Mouse (Mus musculus): ENCODE data around the gene Cyp2e1. TPM values are rescaled to one million over a fixed set of nuclear protein-coding genes. Genes with fewer than 3 reads are reported as not detected.

Cyp2e1 gene
- total RNA-seq, 2 experiments from 2014 or later, result 10.2 to 16.8 TPM

- DNase-seq, result no peak
These were observed 39.1 kb downstream of the Cyp2e1 start for GRCm38 (mm10) chr7:140802629-140803028.

GRCm38 (mm10) chr7:140805704-140806103 is 42.2 kb downstream of the Cyp2e1 start:
- intact Hi-C loops (cut with DNase I), result no loop called here
- no peak for DNase-seq

More at GRCm38 (mm10) chr7:140802629-140803028, 39.1 kb downstream of the Cyp2e1 start:
- intact Hi-C loops (cut with DNase I), result no loop called here

GRCm38 (mm10) chr7:140810496-140810895 is 47.0 kb downstream of the Cyp2e1 start:
- no peak for DNase-seq
- intact Hi-C loops (cut with DNase I), result no loop called here

- no peak for DNase-seq
- intact Hi-C loops (cut with DNase I), result no loop called here
These were observed 48.2 kb downstream of the Cyp2e1 start for GRCm38 (mm10) chr7:140811714-140812113.

GRCm38 (mm10) chr7:140812850-140813249 is 49.3 kb downstream of the Cyp2e1 start:
- intact Hi-C loops (cut with DNase I), result no loop called here
- DNase-seq, result no peak

- intact Hi-C loops (cut with DNase I), result no loop called here
- no peak for DNase-seq
These were observed 56.6 kb downstream of the Cyp2e1 start for GRCm38 (mm10) chr7:140820173-140820572.

GRCm38 (mm10) chr7:140821305-140821652 is 57.7 kb downstream of the Cyp2e1 start:
- intact Hi-C loops (cut with DNase I), result no loop called here
- DNase-seq, result no peak

- no peak for DNase-seq
- intact Hi-C loops (cut with DNase I), result no loop called here
These were observed 58.3 kb downstream of the Cyp2e1 start, which contains the start of gene Zfp941 for GRCm38 (mm10) chr7:140821653-140822329. Gene Zfp941, minus strand, starts transcription at chr7:140822178.

GRCm38 (mm10) chr7:140822731-140823130 is 59.2 kb downstream of the Cyp2e1 start:
- intact Hi-C loops (cut with DNase I), result no loop called here

More at GRCm38 (mm10) chr7:140822731-140823130, 59.2 kb downstream of the Cyp2e1 start:
- DNase-seq, result no peak

Other genes starting within 250 kb of the Cyp2e1 start
- not detected for gene Olfr538, start 195.9 kb upstream of the Cyp2e1 start, total RNA-seq (2021)
- gene Olfr46, start 162.5 kb upstream of the Cyp2e1 start, total RNA-seq (2021), result not detected
- not detected for gene Olfr61, start 134.8 kb upstream of the Cyp2e1 start, total RNA-seq (2021)
- not detected for gene Olfr53, start 117.3 kb upstream of the Cyp2e1 start, total RNA-seq (2021)
- gene Olfr539, start 103.8 kb upstream of the Cyp2e1 start, total RNA-seq (2021), result not detected
- not detected for gene Olfr45, start 81.8 kb upstream of the Cyp2e1 start, total RNA-seq (2021)
- gene Olfr541, start 66.5 kb upstream of the Cyp2e1 start, total RNA-seq (2021), result not detected
- not detected for gene Syce1, start 24.1 kb downstream of the Cyp2e1 start, total RNA-seq (2021)
- gene Zfp941, start 58.4 kb downstream of the Cyp2e1 start, total RNA-seq (2021), result under 1 TPM in 1 of 2 experiments, not detected in 1; 0.07 TPM
- not detected for gene Urah, start 71.3 kb downstream of the Cyp2e1 start, total RNA-seq (2021)
- gene Scgb1c1, start 81.8 kb downstream of the Cyp2e1 start, total RNA-seq (2021), result not detected
- not detected for gene Odf3, start 84.1 kb downstream of the Cyp2e1 start, total RNA-seq (2021)
- not detected for gene Gm45785, start 92.6 kb downstream of the Cyp2e1 start, total RNA-seq (2021)
- 10 to 100 TPM; 12.6 to 14.9 TPM for gene Ric8a, start 93.2 kb downstream of the Cyp2e1 start, total RNA-seq (2021)
- 1 to 10 TPM; 5.2 to 7.9 TPM for gene Bet1l, start 93.8 kb downstream of the Cyp2e1 start, total RNA-seq (2021)
- gene Psmd13, start 118.2 kb downstream of the Cyp2e1 start, total RNA-seq (2021), result 10 to 100 TPM; 78.3 to 78.9 TPM
- 10 to 100 TPM; 26.0 to 26.3 TPM for gene Sirt3, start 118.6 kb downstream of the Cyp2e1 start, total RNA-seq (2021)
- 1,000 to 10,000 TPM; 1,837 to 1,924 TPM for gene Cox8b, start 136.7 kb downstream of the Cyp2e1 start, total RNA-seq (2021)
- not detected for gene Nlrp6, start 157.2 kb downstream of the Cyp2e1 start, total RNA-seq (2021)
- gene Pgghg, start 177.7 kb downstream of the Cyp2e1 start, total RNA-seq (2021), result 1 to 10 TPM; 3.6 to 4.6 TPM
- under 1 TPM in 1 of 2 experiments, not detected in 1; 0.35 TPM for gene Ifitm5, start 186.6 kb downstream of the Cyp2e1 start, total RNA-seq (2021)
- not detected for gene Gm45717, start 192.2 kb downstream of the Cyp2e1 start, total RNA-seq (2021)
- gene Ifitm2, start 192.2 kb downstream of the Cyp2e1 start, total RNA-seq (2021), result 10 to 100 TPM; 50.9 to 51.8 TPM
- gene Ifitm1, start 203.5 kb downstream of the Cyp2e1 start, total RNA-seq (2021), result under 1 TPM in 1 of 2 experiments, not detected in 1; 0.77 TPM
- gene Ifitm3, start 247.0 kb downstream of the Cyp2e1 start, total RNA-seq (2021), result 10 to 100 TPM; 30.2 to 45.6 TPM